Mouse (Mus musculus): ENCODE measurements around the gene Rhbdf1.

DNA sequence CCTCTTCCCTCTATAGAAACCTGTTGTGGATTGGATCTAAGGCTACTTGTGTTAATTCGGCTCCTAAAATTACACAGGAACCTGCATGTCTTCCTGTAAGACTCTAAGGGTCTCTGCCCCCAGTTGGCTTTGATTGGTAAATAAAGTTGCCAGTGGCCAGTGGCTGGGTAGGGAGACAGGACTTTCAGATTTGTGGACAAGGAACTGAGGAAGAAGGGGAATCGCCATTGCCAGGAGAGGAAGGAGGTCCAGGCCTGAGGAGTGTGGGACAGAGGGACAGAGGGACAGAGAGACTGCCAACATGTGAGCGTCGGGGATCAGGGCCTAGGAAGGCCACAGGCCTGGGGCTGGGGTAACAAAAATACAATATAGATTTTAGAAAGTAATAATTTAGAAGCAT lies 40.9 kb downstream of the Rhbdf1 start:
- TF ChIP-seq CTCF (IDR thresholded peaks at IDR 0.05; ENCODE audit: insufficient read depth, low read depth, low read length) (no peak), POLR2A (IDR thresholded peaks at IDR 0.05; ENCODE audit: insufficient read depth, low read depth, low read length) (no peak)
